Mouse (Mus musculus) regulatory T cell (primary cell): Measurements from ENCODE around the gene Kazn.

Source experiments
- in situ Hi-C: fragments of 300-600 bp; cut with MboI, MseI; formaldehyde crosslinking; loops from one replicate; pipeline ENCODE4 v1.15.1; 2025; ENCODE audit warnings: high pct_unique_total_duplicates

Kazn gene

DNA sequence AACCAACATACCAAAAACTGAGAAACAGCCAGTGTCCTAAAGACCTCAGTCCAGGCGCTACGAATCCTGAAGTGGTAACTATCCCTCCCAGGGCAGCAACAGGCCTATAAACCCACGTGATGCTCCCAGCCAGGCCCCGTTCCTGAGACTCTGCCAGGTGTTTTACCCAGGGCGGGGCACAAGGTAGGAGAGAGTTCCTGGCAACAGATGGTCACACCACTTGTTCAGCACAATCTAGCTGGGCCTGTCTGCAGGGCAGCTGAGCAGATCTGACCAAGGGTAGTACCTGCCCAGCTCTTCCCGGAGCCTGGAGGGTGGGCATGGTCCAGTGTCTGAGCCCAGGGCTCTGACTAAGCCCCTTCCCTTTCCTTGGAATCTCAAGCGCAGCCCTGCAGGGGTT lies 45.4 kb downstream of the Kazn start:
- in situ Hi-C loops = no loop called here

DNA sequence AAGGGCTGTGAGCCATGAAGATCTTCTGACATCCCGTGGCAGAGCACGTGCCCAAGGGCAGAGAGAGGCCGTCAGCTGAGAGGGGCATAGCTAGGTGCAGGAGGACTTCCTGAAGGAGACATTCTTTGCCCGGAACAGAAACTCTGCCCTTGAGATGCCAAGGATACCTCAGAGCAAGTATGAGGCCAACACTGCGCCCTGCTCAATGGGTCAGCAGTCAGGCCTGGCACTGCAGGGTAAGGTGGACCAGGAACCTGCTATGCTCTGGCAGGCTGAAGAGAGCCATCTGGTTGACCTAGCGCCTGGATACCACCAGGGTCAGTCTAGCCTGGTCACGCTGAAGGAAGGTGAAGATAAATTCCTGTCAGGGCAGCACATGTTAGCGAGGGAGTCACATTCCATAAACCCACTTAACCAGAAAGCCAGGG lies 46.0 kb downstream of the Kazn start:
- in situ Hi-C loops = no loop called here

DNA sequence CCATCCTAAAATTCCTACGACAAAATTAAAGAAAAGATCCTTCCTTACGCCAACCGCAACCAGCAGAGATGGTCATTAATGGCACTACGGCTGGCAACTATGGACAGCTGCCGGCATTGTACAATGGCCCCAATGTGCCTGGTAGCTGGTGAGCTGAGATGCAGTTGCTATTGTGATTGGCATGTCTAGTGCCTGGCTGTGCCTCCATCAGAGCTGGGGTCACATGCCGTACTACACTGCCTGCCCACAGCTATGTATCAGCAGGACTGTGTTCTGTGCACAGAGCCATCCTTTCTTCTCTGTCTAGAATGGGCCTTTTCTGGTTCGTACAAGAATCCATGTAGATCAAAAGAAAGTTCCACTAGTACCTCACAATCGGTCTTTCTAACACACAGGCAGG lies 49.2 kb downstream of the Kazn start:
- in situ Hi-C loops = no loop called here

DNA sequence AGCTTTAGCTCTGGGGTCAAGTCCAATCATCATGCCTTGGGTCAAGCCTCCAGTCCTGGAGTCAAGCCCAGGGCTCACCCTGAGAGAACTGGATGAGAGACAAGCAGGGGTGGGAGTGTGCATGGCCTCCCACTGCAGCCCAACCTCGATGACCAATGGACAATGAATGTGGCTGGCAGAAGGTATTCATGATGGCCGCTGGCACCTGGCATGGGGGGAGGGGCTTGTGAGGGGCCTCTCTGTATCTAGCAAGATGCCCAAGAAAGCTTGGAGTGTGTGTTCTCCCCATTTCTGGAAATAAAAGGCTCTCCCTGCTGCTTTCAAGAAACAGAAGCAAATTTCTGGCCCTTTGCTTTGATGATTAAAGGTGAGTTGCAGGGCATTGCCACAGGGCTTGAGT lies 50.7 kb downstream of the Kazn start:
- in situ Hi-C loops = no loop called here

DNA sequence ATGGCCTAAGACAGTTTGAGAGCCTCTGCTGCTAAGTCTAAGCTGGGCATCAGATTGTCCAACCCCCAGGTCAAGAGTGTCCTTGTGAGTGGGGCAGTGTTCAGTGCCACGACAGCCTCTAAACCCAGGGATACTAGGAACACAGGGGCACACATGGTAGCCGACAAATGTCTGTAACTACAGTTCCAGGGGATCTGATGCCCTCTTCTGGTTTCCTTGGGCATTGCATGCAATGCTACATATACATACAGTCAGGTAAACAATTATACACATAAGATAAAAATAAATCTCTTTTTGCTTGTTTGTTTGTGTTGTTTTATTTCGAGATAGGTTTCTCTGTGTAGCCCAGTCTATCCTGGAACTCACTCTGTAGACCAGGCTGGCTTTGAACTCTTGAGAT lies 53.0 kb downstream of the Kazn start:
- in situ Hi-C loops = no loop called here

DNA sequence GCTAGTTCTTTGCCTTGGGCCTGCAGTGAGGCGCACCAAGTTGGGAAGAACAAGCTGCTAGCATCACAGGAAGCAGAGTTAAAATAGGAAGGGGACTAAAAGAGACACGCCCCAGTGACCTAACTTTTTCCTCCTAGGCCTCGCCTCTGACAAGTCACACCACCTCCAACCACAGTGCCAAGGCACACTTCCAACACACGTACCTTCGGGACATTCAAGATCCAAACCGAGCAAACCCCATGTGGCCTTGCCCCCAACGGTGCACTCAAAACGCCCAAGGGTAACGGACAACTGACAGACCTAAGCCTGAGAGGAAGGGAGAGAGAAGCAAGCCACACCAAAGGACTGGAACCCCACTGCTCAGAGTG lies 53.7 kb downstream of the Kazn start:
- in situ Hi-C loops = no loop called here

DNA sequence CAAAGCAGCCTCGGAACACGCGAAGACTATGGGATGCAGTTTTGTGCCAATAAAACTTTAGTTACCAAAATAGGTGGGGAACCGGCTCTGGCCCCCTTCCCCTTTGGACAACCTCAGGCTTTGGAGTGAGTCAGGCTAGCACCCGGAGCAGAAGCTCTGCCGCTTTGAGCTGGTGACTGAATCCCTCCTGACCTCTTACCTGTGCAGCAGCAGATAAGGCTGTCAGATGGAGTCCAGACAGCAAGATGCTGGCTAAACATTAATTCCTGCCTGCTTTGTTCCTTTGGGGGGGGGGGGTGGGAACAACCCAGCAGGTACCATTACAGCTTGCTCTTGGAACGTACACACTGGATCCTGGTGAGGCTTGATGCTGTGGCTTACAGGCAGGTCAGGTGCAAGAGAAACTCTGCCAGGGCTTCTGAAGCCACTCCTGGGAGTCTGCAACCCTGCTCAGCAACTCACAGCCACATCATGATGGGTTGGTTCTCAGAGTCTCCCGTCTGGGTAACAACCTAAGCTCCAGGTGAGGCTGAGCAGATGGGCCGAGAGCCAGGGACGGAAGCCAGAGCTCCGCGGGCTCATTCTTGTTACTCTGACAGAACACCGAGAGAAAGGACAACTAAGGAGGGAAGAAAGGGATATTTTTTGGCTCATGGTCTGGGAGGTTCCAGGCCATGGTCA lies 54.2 kb downstream of the Kazn start:
- in situ Hi-C loops = no loop called here

DNA sequence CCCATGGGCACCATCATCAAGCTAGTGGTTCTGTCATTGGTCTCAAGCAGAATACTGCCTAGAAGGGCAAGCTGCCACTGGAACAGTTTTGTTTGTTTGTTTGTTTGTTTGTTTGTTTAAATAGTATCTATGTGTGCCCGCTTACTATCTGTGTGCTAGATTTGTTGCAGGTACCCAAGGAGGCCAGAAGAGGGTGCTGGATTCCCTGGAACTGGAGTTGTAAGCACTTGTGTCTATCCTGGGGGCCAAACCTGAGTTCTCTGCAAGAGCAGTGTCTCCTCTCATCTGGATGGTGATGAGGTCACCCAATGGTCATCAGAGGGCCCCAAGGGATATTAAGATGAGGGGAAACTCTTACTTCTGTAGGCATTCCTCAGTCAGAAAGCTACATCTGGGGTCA lies 55.6 kb downstream of the Kazn start:
- in situ Hi-C loops = no loop called here

DNA sequence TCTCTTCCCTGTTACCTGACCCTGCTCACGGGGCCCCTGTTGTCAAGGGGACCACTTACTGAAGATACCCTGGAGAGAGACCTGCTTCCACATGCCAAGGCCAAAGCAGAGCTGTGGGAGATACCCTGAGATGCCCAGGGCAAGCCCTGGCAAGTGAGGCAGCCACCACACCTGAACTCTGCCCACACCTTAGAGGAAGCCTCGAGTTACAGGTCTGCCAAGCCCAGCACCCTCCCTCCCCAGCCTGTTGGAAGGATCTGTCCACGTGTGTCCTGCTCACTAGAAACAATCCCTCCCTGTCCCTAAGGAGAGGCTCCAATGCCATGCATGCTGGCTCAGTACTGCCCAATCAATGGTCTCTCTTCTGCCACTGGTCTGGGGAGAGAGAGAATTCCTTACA lies 56.2 kb downstream of the Kazn start:
- in situ Hi-C loops = no loop called here

DNA sequence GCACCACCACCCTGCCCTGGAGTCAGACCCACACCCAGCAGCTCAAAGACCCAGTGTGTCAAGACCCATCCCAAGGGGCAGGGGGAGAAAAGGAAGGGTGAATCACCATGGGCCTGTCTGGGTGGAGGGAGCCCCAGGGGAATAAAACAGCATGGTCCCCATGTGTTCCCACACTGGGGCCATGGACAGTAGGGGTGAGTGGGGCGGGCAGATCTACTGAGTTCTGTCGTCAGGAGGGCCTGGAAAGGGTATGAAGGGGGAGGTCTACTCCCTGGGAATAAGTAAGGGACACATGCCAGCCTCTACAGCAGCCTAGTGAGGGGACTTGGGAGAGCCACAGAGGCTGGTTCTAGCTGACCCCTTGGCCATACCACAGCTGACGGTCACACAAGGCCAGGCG lies 57.6 kb downstream of the Kazn start:
- in situ Hi-C loops = no loop called here

DNA sequence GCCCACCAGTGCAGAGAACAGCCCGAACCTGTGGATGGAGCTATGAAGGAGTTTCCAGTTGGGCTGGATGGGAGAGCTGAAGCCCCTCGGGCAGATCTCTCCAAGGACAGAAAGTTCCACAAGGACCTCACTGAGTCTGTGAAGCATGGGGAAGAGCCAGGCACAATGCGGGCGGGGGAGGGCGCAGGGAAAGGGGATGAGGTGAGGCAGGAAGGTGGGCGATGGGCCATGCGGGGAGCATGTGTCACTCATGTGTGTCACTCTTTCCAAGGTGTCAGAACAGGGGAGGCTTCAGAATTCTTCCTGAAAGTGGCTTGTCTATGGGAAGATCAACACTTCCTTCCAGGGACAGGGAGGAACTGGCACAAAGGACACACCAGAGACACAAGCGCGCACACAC lies 58.3 kb downstream of the Kazn start:
- in situ Hi-C loops = no loop called here

DNA sequence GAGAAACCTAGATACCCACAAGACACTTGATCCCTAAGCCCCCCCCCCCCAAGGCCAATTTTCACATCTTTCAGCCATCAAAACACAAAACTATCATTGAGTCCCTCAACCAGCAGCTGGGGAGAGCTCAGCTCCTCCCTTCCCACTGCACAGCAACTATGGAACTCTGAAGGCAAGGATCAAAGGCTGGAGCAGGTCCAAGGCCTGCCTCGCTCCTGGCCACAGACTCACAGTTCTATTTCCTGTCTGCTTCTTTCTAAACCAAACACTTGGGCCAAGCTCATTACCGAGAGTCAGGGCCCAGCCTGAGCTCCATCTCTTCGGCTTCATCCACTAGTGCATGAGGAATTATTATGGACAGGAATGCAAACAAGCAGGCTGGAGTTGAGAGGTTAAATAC lies 58.9 kb downstream of the Kazn start:
- in situ Hi-C loops = no loop called here

DNA sequence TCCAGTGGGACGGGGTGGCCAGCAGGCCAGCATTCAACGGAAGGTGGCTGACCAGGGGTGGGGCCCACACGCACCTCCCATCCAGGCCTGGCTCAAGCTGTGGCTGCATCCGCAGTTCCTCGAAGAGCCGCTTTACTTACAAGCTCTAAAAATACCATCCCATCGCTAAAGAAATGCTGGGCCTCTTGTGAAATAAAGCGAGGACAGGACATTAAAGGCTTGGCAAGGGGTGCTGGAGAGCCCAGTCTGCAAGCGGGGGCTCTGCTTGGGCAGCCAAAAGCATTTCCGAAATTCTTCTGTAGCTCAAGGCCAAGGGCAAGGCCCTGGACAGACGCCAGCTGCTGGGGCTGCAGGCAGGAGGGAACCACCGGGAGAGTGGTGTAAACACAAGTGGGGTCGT lies 59.7 kb downstream of the Kazn start:
- in situ Hi-C loops = loop anchor here (5.0 kb wide), 1 partner anchor 98 kb away; no protein-coding TSS in a partner anchor

DNA sequence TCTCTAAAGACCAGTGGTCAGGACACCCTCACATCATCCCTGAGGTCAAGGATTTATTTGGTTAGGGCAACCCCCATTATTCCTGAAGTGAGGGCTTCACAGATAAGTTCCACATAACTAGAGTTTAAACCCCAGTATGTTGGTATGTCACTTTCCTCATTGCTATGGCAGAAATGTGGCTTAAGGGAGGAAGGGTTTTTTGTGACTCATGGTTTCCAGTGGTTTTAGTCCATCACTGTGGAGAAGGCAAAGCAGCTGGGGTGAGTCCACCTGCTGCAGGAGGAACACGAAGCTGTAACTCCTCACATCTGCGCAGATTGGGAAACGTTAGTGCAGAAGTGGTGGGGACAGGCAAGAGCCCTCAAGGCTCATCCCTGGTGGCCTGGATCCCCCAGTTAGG lies 62.5 kb downstream of the Kazn start:
- in situ Hi-C loops = loop anchor here (5.0 kb wide), 1 partner anchor 101 kb away; no protein-coding TSS in a partner anchor

DNA sequence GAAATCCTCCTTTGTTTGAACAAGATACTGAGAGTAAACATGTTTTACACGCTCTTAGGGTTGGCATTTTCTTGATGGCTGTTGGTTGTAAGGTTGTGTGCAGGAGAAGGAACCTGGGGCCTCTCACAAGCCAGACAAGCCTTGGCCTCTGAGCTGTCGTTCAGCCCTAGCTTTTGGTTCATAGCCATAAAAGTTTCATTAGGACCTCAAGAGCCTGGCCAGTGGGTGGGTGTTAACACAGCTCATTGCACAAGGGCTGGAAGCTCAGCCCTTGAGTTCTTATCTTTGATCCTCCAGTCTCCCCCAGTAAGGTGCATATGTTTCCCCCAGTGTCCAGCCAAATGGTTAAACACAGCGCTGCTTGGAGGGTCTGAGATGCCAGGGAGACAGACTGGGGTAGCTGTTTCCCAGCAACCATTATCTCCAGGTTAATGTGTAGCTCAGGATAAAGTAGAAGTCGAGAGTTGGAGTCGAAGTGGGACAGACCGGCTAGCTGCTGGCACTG lies 65.2 kb downstream of the Kazn start:
- in situ Hi-C loops = no loop called here

DNA sequence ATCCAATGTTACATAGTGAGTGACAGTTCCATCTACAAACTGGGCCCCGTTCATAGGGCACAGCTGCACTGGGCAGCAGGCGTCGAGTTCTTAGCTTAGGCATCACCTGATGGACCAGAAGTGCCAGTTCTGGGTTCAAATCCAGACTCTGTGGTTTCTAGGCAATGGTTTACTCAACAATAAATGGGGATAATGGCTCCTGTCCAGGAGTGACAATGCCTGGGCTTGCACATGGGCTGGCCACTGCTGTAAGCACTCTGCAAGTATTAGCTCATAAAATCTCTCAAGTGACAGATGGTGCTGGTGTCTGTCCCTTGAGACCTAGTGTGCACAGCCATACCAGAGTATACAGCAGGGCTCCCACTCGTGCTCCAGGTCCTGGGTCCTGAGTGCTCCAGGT lies 66.3 kb downstream of the Kazn start:
- in situ Hi-C loops = no loop called here

DNA sequence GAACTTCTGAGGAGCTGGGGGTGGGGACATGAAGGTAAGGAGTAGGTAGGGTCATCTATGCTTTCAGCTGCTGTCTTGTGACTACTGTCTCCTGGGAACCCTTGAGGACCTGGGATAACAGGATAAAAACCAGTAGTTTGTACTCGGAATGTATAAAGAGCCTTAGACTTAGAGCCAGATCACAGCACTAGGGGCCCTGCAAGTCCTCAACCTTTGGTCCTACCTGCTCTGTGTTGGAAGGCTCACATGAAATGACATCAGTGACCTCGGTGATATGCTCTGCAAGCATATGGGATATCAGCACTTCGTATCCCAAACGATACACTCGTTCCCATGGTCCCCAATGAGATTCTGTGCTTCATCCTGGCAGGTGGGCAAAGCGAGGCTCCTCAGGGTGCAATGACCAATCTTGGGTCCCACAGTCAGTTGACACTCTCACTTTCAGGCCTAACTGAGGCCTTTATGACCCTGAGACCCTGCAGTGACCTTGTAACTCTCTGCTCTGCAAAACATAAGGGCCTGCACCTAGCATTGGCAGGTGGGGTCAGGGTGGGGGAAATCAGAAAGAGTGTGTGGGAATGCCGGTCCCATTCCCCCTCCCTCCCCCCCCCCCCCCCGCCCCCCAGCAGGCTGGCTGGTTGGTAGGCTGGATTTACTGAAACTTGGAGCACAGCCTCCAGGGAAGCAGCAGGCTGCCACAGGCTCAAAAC lies 67.3 kb downstream of the Kazn start:
- in situ Hi-C loops = no loop called here

DNA sequence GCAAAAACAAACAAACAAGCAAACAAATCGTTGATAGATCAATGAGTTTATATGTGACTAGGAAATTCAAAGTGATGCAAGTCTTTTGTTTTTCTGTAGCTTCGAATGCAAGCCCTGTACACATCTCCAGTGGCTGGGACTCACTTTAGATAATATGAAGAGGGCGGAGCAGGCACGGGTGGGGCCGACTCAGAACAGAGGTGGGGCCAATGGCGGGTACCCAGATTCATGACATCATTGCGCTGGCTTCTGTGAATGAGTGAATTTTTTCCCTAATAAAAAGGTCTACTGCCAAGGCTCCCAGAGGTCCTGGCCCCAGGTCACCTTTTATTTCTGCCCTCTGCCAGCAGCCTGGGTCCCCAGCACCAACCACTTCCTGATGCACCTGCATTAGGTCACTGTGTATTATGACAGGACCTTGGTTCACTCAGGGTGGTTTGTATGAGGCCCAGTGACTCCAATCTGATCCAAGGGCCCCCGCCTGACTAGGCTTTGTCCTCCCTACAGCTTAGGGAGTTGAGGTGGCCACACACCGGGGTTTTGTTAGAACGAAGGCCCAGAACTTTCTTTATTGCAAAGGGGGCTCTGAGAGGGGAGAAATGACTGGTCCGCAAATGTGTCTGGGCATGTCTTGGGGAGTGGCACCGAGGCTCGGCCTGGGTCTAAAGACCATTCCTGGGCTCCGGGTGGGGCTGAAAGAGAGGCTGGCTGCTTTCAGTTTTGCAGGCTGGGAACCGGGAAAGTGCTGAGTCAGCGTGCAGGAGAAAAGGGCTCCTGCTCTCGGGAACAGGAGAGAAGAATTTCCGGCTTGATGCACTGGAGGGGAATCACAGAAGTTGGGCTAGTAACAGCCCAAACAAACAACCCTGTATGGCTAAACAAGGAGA lies 68.1 kb downstream of the Kazn start:
- in situ Hi-C loops = no loop called here

DNA sequence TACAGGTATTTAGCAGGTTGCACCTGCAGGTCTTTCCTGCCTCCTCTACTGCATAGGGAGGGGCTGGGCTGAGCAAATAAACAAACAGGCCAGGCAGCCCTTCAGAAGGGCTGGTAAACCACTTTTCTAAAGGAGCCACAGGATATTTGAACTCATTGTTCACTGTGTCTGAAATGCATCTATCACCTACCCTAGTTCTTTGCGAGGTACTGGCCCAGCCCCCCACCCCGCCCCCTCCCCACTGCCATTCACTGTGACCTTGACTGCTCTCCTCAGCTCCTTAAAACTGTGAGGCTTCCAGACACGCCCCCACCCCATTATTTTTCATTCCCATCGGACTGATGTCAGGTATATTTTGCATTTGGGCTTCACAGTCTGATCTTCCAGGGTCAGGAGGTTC lies 69.6 kb downstream of the Kazn start:
- in situ Hi-C loops = no loop called here

DNA sequence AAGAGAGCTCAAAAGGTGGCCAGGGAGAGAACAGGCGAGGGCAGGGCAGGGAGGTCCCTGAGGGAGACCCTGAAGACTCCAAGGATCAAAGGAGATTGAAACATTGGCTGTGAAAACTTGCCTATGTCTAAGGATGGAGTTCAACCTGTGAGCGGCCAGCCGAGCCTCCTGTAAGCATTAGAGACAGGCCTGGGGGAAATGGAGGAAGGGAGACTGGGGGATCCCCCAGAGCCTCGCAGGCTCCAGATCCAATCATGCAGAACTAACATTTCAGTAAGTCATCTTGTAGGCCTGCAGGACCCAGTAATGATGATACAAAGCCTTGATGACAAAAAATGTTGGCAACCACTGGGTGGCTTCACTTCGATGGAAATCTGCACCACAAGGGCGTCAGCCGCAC lies 70.8 kb downstream of the Kazn start:
- in situ Hi-C loops = no loop called here

DNA sequence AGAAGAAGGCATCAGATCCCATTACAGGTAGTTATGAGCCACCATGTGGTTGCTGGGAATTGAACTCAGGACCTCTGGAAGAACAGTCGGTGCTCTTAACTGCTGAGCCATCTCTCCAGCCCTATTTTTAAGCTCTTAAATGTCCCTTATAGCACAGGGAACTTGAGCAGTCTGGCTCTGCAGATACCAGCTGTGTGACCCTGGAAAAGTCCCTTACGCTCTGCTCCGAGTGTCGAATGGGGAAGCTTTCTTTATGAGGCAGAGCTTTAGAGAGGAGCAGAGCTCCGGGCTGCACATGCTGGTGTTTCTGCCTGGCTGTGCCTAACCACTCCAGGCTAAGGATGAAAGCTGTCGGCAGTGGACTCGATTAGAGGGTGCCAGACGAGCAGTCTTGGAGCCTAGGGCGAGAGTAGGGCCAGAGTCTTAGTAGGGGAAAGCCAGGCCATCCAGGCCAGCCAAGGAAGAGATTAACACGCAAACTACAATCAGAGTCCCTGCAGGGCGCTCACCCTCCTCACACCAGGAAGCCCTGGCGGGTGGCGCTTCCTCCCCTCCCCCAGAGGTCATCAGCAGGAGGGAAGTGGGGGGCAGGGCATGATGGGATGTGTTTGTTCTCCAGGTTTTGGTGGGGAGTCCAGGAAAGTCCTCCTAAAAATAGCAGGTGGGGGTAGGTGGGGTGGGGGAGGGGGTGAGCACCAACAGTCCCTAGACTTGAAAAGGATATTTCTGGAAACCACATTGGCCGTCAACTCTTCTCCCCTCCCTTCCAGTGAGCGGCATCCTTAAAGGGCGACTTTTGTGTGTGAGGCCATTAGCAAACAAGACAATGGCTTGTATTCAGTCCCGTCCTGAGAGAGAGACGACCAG lies 73.1 kb downstream of the Kazn start:
- in situ Hi-C loops = no loop called here
